Mouse (Mus musculus) liver, adult 2 months (tissue): ENCODE results near the gene Lct.

Source experiments
- CTCF ChIP-seq: fragments of 200-500 bp; IDR thresholded peaks from 2 replicates; pipeline ENCODE4 v1.5.1; 2011; ENCODE audit warnings: low read depth, low read length, control low read depth
- POLR2A ChIP-seq: fragments of 200-500 bp; IDR thresholded peaks from 2 replicates; pipeline ENCODE4 v1.6.1; 2011; ENCODE audit warnings: low read length, control low read depth; ENCODE audit not compliant: insufficient read depth; ENCODE audit errors: extremely low read depth

DNA sequence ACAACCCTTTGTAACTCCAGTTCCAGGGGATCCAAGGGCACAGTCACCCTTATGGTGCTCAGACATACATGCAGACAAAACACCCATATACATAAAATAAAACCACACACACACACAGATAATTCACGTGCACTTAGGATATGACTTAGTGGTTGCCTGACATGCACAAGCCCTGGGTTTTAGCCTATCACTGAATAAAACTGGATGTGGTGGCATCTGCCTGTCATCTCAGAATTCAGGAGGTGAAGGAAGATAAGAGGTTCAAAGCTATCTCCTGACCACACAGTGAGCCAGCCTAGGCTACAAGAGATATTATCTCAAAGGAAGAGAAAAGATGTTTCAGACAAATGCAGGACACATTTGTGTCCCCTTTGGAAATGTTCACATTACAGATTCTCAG, 953 bp downstream of the Lct start:
- TF ChIP-seq CTCF = no peak
- TF ChIP-seq POLR2A = no peak
